Mouse (Mus musculus) testis, adult 2 months (tissue): ENCODE data around the gene Wbp1.

ENCODE experiments used
- CTCF ChIP-seq: fragments of 200-500 bp; IDR thresholded peaks from 2 replicates; pipeline ENCODE4 v1.5.1; 2012; ENCODE audit warnings: low read depth, mild to moderate bottlenecking, inconsistent platforms, low read length, moderate library complexity; ENCODE audit not compliant: control insufficient read depth, insufficient read depth, insufficient replicate concordance
- POLR2A ChIP-seq: fragments of 200-500 bp; IDR thresholded peaks from 2 replicates; pipeline ENCODE4 v1.6.1; 2012; ENCODE audit warnings: low read depth, mild to moderate bottlenecking, inconsistent platforms, low read length, moderate library complexity; ENCODE audit not compliant: control insufficient read depth

DNA sequence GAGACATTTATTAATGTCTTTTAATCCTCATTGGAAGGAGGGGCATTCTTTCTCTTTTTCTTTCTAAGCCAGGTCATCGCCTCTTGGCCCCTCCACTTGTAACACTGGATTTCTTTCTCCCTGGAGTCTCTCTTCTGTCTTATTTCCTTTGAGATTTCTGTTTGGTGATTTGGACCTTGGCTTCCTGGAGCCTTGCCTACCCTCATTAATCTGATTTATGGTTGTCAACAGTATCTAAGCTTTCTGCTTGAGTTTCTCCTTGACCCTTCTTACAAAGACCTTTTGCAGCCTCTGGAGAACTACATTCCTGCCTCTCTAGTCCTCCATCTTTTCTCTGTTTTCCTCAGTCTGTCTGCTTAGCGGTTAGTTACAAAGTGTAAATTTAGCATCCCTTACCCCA is 22.9 kb downstream of the Wbp1 start:
- no peak for TF ChIP-seq CTCF
- no peak for TF ChIP-seq POLR2A
